Mouse (Mus musculus) C2C12 (cell line): ENCODE data around the gene Trim38.

Source experiments
- CEBPB ChIP-seq: IDR thresholded peaks from one replicate; pipeline ENCODE4 v1.6.1; 2011; ENCODE audit warnings: low read depth, mild to moderate bottlenecking, control low read depth, moderate library complexity
- CTCF ChIP-seq: IDR thresholded peaks from one replicate; pipeline ENCODE4 v1.5.1; 2011; ENCODE audit not compliant: control insufficient read depth, insufficient read depth, insufficient read length
- FOSL1 ChIP-seq: IDR thresholded peaks from one replicate; pipeline ENCODE4 v1.8.0; 2011; ENCODE audit warnings: mild to moderate bottlenecking, low read length; ENCODE audit not compliant: poor library complexity, insufficient read depth, severe bottlenecking
- MAX ChIP-seq: IDR thresholded peaks from one replicate; pipeline ENCODE4 v1.6.1; 2011; ENCODE audit warnings: mild to moderate bottlenecking, control low read depth
- MYOD1 ChIP-seq: IDR thresholded peaks from one replicate; pipeline ENCODE4 v1.6.1; 2011; ENCODE audit warnings: low read depth; ENCODE audit not compliant: control insufficient read depth, insufficient read length
- MYOG ChIP-seq: IDR thresholded peaks from one replicate; pipeline ENCODE4 v1.6.1; 2011; ENCODE audit not compliant: control insufficient read depth, insufficient read length; ENCODE audit errors: extremely low read depth
- USF1 ChIP-seq: IDR thresholded peaks from one replicate; pipeline ENCODE4 v1.6.1; 2011; ENCODE audit warnings: low read depth, mild to moderate bottlenecking, control low read depth, moderate library complexity

DNA sequence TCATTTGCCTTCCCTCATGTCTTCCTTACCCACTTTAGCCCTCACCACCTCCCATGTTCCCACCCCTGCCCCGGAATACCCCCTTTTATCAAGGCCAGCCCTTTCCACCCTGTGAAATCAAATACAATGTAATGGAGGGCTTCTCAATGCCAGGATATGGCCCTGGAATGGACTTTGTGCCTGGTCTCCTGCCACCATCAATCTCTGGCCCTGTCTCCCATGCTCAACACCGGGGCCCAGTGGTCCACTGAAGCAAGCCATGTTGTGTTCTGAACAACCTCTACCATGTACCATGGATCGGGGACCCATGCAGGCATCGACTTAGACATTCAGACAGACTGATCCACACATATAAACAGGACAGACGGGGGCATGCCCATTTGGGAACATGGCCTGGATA is 40.0 kb upstream of the Trim38 start:
- no peak for TF ChIP-seq CTCF
- TF ChIP-seq MAX = no peak
- no peak for TF ChIP-seq MYOG
- no peak for TF ChIP-seq USF1
- no peak for TF ChIP-seq FOSL1
- TF ChIP-seq MYOD1 = no peak
- TF ChIP-seq CEBPB = no peak
